Mouse (Mus musculus) frontal cortex, adult (tissue): ENCODE measurements at regions not wholly inside any gene's neighbourhood (a gene's known extent, or its start where the extent isn't known, plus 50 kb on each side); places are given as distances from the start of the nearest gene placed in this dataset.

ENCODE experiments used
- ATAC-seq: cut with Nextera tagmentation; 2 replicates; pipeline ENCODE4 v1.9.2; 2017; ENCODE audit warnings: mild to moderate bottlenecking, moderate library complexity, mixed read lengths; ENCODE audit not compliant: low TSS enrichment

DNA sequence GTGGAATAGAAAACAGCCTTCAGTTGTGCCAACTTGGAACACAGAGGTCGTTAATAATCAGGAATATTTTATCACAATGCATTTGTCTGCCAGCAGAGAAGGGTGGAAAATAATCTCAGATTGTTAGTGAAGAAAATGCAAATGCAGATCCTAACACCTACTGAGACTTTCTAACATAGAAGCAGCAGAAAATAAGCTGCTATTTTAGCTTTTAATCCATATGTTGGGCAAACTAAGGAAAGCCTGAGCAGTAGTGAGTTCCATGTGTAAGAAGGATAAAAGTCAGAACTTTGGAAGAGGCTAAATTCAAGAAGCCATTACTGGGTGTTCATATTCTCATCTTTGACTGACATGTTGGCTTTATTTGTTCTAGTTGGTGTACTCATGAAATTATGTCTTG lies 119.8 kb upstream of the Sphkap start:
- peak; percentile 95 for ATAC-seq

GRCm38 (mm10) chr1:83509356-83509755 lies 101.4 kb upstream of the Sphkap start:
- peak; percentile 86 for ATAC-seq

DNA sequence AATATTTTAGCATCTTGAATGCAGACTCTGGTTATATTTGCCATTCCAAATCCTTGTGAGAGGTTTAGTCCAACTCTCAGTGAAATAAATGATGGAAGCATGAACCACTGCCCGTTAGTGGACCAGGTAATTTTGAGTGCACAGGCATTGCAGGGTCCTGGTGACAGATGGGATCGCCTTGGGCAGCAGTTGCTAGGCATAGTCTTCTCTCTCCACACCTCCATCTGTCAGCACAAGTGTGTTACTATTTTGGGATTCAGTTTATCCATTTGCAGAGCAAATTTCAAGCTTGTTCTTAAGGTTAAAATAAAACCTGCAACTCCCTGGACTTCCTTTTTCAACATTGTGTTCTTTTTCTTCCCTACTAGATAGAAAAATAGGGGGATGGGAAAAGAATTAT lies 97.4 kb upstream of the Sphkap start:
- ATAC-seq, result peak; percentile 71

DNA sequence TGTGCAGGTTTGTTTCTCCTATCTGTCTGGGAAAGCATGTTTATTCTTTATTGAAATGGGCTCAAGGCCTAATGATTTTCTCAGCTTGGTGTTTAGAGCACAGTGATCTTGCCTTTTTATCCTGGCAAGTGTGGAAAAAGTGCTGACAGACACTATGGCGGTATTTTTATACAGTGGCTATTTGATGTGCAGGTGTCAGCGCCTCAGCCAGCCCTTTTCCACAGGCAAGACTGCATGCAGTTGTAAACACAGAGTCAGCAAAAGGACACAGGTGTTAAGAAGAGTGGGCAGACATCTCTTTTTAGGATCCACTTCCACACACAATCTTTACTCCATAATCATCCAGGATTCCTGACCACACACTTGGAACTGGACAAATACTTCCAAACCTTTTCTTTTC lies 88.9 kb upstream of the Sphkap start:
- ATAC-seq, result no peak

DNA sequence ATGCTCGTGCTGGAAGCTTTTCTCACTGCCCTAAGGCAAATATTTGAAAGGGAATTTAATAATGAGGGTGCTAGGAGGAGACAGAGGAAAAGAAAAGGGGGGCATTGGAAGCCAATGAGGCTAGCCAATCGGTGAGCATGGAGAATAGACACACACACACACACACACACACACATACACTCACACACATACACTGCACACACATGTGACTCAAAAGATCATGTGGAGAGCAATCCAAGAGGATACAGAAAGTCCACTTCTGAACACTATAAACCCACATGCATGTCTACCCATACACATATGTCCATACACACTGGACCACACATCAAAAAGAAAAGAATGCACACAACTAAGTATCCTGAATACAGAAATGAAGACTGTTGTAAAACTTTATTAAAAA lies 88.4 kb upstream of the Sphkap start:
- ATAC-seq, result no peak

GRCm38 (mm10) chr1:83495022-83495421 lies 87.0 kb upstream of the Sphkap start:
- ATAC-seq, result no peak

DNA sequence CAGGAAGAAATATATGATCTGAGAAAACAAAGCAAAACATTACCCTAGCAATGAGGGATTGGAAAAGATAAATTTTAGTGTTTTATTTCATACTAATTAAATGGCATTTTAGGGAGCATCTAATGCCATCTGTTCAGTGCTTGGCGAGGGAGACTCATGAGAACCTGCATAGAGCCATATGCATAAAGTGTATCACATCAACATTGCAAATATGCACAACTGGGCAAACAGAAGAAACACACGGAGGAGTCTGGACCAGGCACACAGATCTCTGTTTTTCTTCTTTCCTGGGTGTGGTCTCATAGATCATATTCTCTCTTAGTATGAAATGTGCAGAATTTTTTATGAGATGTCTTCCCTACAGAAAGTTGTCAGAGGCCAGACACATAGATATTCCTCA lies 71.1 kb upstream of the Sphkap start:
- ATAC-seq, result 0 out of 2 replicates have a peak, but pooled peaks have one; percentile 16
